Mouse (Mus musculus) MEL (cell line): ENCODE measurements around the gene Pi4k2a.

ENCODE experiments used
- CHD2 ChIP-seq: IDR thresholded peaks from 2 replicates; pipeline ENCODE4 v1.6.1; 2011; ENCODE audit warnings: low read length, improper control_type of control experiment
- CTCF ChIP-seq, 3 experiments: IDR thresholded peaks in 2 of 3; conservative IDR thresholded peaks in 1 of 3; 2 replicates each; pipeline ENCODE4 v1.5.1; 2011 to 2012; ENCODE audit warnings: low read length in 3 of 3, low read depth in 2 of 3, mild to moderate bottlenecking in 2 of 3, improper control_type of control experiment in 1 of 3, inconsistent platforms in 1 of 3, mixed read lengths in 1 of 3, moderate library complexity in 1 of 3; ENCODE audit not compliant: control insufficient read depth in 1 of 3, insufficient read depth in 1 of 3, poor library complexity in 1 of 3, severe bottlenecking in 1 of 3
- ELF1 ChIP-seq: IDR thresholded peaks from 2 replicates; pipeline ENCODE4 v1.6.1; 2014; ENCODE audit warnings: low read depth, mild to moderate bottlenecking, inconsistent platforms, low read length, improper control_type of control experiment, moderate library complexity
- EP300 ChIP-seq, 2 experiments: IDR thresholded peaks; 2 replicates each; pipeline ENCODE4 v1.6.1; 2011; ENCODE audit warnings: improper control_type of control experiment in 2 of 2, low read length in 2 of 2, low read depth in 1 of 2, mild to moderate bottlenecking in 1 of 2
- GATA1 ChIP-seq: IDR thresholded peaks from 2 replicates; pipeline ENCODE4 v1.6.1; 2011; ENCODE audit warnings: low read depth, low read length, improper control_type of control experiment
- MAX ChIP-seq: IDR thresholded peaks from 2 replicates; pipeline ENCODE4 v1.6.1; 2011; ENCODE audit warnings: low read length, improper control_type of control experiment
- TCF12 ChIP-seq: IDR thresholded peaks from 2 replicates; pipeline ENCODE4 v1.6.1; 2014; ENCODE audit warnings: low read depth, mild to moderate bottlenecking, inconsistent platforms, low read length, improper control_type of control experiment, moderate library complexity
- ZKSCAN1 ChIP-seq: IDR thresholded peaks from 2 replicates; pipeline ENCODE4 v1.6.1; 2012; ENCODE audit warnings: low read depth, mild to moderate bottlenecking, inconsistent platforms, low read length, improper control_type of control experiment, moderate library complexity

DNA sequence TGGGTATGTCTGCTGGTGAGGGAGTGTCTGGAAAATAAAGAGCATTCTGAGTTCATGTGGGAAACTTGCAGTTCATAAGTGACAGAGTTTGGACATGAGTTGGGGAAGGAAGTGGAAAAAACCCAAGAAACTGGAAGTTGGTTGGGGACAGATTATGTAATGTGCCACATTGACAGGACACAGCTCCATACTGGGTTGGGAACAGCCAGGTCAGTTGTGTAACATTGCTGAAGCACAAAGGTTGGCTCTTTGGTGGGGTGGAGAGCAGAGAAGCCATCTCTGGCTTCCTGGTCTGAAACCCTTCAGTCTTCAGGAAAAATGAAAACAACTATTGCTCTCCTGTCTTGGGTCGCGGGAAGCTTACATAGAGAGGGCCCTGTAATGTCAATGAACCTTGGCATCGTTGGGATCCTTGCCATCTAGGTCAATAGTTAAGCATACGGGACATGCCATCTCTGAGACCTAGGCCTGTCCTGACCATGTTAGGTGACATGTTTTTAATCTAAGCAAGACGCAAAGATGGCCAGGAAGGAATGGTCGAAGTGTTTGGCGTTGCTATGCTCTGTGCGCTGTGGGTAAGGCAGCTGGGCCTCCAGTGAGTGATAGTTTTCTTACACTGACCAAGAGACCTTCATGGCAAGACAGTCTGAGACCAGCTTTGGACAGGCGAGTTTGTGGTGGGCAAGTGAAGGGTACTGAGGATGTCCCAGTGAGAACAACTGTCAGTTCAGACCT, 56.2 kb downstream of the Pi4k2a start:
- TF ChIP-seq MAX, result no peak
- TF ChIP-seq EP300 (IDR thresholded peaks at IDR 0.05; ENCODE audit: low read depth in 1 of 2, low read length in 2 of 2), result no peak
- no peak for TF ChIP-seq CHD2
- no peak for TF ChIP-seq TCF12
- no peak for TF ChIP-seq ZKSCAN1
- no peak for TF ChIP-seq ELF1
- TF ChIP-seq GATA1, result no peak
- TF ChIP-seq CTCF (IDR thresholded peaks at IDR 0.05 in 2 of 3, conservative IDR thresholded peaks at IDR 0.05 in 1 of 3; ENCODE audit: control insufficient read depth in 1 of 3, insufficient read depth in 1 of 3, low read depth in 2 of 3, low read length in 3 of 3, poor library complexity in 1 of 3, severe bottlenecking in 1 of 3), result no peak
